Mouse (Mus musculus): Measurements from ENCODE around the gene Dcst1. TPM values are rescaled to one million over a fixed set of nuclear protein-coding genes. Genes with fewer than 3 reads are reported as not detected.
A peak's percentile ranks its signal among the peaks of the same experiment; 100 is the strongest.

The Dcst1 gene
- polyA plus RNA-seq, 1 experiment from 2014 or later, result 0.93 TPM

DNA sequence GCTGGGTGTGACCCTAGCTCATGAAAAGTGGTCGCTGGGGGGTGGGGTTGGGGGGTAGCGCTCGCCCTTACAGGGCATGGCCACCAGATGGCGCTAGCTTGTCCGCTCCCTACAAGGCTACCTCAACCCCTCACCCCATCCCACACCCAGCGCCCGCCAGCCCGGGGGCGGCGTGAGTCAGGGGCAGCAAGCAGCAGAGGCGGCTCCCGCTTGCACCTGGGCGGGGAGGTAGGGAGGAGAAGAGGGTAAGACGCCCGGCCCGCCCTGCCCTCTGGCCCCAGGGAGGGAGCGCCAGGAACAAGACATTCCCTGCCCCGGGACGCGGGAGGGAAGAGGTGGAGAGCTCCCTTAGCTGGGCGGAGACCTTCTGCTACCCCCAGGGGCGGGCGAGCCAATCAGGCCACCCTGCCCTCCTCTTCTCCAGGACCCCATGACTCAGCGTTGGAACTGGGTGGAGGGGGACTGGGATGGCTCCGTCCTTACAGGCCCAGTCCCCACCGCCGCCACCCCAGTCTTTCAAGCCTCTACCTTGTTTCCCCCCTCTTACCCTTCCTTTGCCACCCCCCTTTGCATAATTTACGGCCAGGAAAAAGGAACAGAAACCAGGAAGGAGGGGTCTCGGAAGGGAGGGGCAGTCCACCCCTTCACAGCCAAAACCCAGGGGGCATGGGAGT, 13.5 kb upstream of the Dcst1 start:
- H3K27me3 ChIP-seq, result no peaks in the 10 kb centered on the region
- peak overlapping the region; percentile 78 for H3K9ac ChIP-seq (replicated peaks)
- peaks cover 19% of the 10 kb centered on the region for H3K4me1 ChIP-seq (replicated peaks)
- peak; percentile 92 for ATAC-seq
- no peaks in the 10 kb centered on the region for H3K36me3 ChIP-seq
- H3K27ac ChIP-seq, result 0 out of 2 replicates have a peak overlapping the region, but pooled peaks have one; percentile 39
- H3K4me2 ChIP-seq (replicated peaks), result peak overlapping the region; percentile 84
- no peaks in the 10 kb centered on the region for H3K9me3 ChIP-seq
- H3K4me3 ChIP-seq (replicated peaks), result peak overlapping the region; percentile 57
- WGBS, result 1% methylated on average over 28 of the region's 29 CpGs

GRCm38 (mm10) chr3:89377831-89378230, 12.8 kb upstream of the Dcst1 start:
- no peaks in the 10 kb centered on the region for H3K9me3 ChIP-seq
- H3K4me1 ChIP-seq (replicated peaks), result peaks cover 19% of the 10 kb centered on the region
- 75% methylated on average over 4 of the region's 4 CpGs for WGBS
- ATAC-seq, result peak; percentile 44
- peak overlapping the region; percentile 84 for H3K4me2 ChIP-seq (replicated peaks)
- H3K36me3 ChIP-seq, result no peaks in the 10 kb centered on the region
- no peak overlapping the region; the same call in 1 of the 2 replicates for H3K4me3 ChIP-seq (replicated peaks)
- no peaks in the 10 kb centered on the region for H3K27me3 ChIP-seq
- peak overlapping the region; percentile 78; the same call in 1 of the 2 replicates for H3K9ac ChIP-seq (replicated peaks)
- H3K27ac ChIP-seq, result no peak overlapping the region

DNA sequence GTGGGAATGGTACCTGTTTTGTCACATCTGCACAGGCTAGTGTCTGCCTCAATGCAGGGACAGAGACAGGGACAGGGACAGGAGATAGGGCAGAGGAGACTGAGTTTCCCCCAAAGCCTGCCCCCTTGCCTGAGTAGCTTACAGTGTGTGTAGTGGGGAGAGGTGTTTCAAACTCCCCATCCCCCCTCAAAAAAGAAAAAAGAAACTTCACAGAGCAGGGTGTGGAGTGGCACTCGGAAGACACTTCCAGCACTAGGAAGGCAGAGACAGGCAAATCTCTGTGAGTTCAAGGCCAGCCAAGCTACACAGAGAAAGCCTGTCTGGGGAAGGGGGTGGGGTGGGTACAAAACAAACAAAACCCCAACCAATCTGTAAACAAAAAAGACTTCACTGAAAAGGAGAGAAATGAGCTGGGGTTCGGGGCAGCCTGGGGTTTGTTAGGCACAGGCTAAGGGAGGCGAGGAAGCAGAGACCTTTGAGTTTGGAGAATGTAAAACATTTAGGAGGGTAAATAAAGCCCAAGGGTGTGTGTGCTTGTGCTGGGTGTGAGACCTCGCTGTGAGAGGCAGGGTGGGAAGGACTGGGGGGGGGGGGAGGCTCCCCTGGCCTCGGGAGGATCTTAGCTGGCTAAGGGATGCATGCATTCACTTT, 8.7 kb upstream of the Dcst1 start:
- Histone ChIP-seq H3K4me1 (replicated peaks) (peaks cover 9% of the 10 kb centered on the region), H3K36me3 (no peaks in the 10 kb centered on the region), H3K4me2 (replicated peaks) (no peak overlapping the region), H3K27me3 (no peaks in the 10 kb centered on the region), H3K27ac (no peak overlapping the region), H3K9ac (replicated peaks) (no peak overlapping the region), H3K9me3 (no peaks in the 10 kb centered on the region), H3K4me3 (replicated peaks) (no peak overlapping the region)
- no peak for ATAC-seq
- WGBS, result 44% methylated on average over 5 of the region's 5 CpGs

GRCm38 (mm10) chr3:89367338-89367737, 2.3 kb upstream of the Dcst1 start:
- H3K4me1 ChIP-seq (replicated peaks), result 0 out of 2 replicates have a peak, but pooled peaks cover 4% of the 10 kb centered on the region
- no peaks in the 10 kb centered on the region for H3K9me3 ChIP-seq
- no peak overlapping the region for H3K27ac ChIP-seq
- H3K27me3 ChIP-seq, result no peaks in the 10 kb centered on the region
- no peak for ATAC-seq
- 67% methylated on average over 11 of the region's 11 CpGs for WGBS
- no peak overlapping the region for H3K9ac ChIP-seq (replicated peaks)
- H3K36me3 ChIP-seq, result no peaks in the 10 kb centered on the region
- H3K4me2 ChIP-seq (replicated peaks), result no peak overlapping the region
- no peak overlapping the region for H3K4me3 ChIP-seq (replicated peaks)

DNA sequence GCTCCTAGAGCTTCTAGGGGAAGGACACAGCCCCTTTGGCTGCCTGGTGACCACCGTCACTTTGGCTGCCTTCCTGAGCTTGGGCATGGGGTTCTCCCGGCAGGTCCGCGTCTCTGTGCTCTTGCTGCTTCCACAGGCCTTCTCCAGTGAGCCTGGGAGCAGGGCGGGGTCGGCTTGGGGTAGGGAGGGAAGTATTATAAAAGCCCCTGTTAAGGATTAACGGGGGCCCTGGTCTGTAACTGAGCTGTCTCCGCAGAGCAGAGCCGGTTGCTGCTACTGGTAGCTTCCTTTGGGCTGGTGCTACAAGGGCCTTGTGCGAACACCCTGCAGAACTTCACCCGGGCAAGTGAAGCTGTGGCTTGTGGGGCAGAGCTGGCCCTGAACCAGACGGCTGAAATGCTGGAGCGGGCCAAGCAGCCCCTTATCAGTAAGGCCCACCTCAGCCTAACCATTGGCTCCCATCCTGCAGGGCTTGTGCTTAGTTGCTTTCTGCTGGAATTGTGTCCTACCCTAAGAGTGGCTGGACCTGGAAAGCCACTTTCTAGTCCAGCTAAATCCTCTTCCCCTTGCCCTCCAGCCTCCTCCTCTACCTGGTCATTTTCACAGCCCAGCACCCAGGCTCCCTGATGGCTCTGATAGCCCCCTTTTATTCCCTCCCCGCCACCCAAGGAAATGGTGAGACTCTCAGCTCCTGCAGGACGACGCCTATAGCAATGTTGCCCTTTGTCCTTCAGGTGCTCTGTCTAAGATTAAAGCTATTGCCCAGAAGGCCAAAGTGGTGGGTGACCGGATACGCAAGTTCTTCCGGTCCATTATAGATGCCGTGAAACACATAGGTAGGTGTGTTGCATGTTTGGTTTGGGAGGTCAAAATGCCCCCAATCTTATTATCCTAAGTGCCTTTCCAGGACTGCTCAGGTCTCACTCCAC, 697 bp upstream of the Dcst1 start:
- Histone ChIP-seq H3K9ac (replicated peaks) (no peak overlapping the region), H3K27me3 (no peaks in the 10 kb centered on the region), H3K4me1 (replicated peaks) (0 out of 2 replicates have a peak, but pooled peaks cover 4% of the 10 kb centered on the region), H3K4me2 (replicated peaks) (no peak overlapping the region), H3K4me3 (replicated peaks) (no peak overlapping the region), H3K36me3 (no peaks in the 10 kb centered on the region), H3K9me3 (no peaks in the 10 kb centered on the region), H3K27ac (no peak overlapping the region)
- no peak for ATAC-seq
- WGBS, result 79% methylated on average over 20 of the region's 20 CpGs

- Histone ChIP-seq H3K4me2 (replicated peaks) (no peak overlapping the region), H3K27ac (no peak overlapping the region), H3K36me3 (no peaks in the 10 kb centered on the region), H3K9ac (replicated peaks) (no peak overlapping the region), H3K4me1 (replicated peaks) (0 out of 2 replicates have a peak, but pooled peaks cover 4% of the 10 kb centered on the region), H3K4me3 (replicated peaks) (no peak overlapping the region), H3K27me3 (no peaks in the 10 kb centered on the region), H3K9me3 (no peaks in the 10 kb centered on the region)
- ATAC-seq, result no peak
- WGBS, result 58% methylated on average over 8 of the region's 8 CpGs
These were observed 422 bp downstream of the Dcst1 start for GRCm38 (mm10) chr3:89364631-89365030.

- no peak within 1 kb of the TSS for H3K4me3 ChIP-seq (replicated peaks)
- 86% methylated on average over 7 of the region's 7 CpGs for WGBS
- H3K27me3 ChIP-seq, result peaks cover 4% of the 10 kb centered on the region; the same call in 1 of the 2 replicates
- no peaks in the 10 kb centered on the region for H3K9me3 ChIP-seq
- H3K4me2 ChIP-seq (replicated peaks), result no peak within 1 kb of the TSS
- 0 out of 2 replicates have a peak, but pooled peaks cover 4% of the 10 kb centered on the region for H3K4me1 ChIP-seq (replicated peaks)
- no peak for ATAC-seq
- H3K27ac ChIP-seq, result no peak within 1 kb of the TSS
- H3K36me3 ChIP-seq, result no peaks in the 10 kb centered on the region
- no peak within 1 kb of the TSS for H3K9ac ChIP-seq (replicated peaks)
These were observed 3.4 kb downstream of the Dcst1 start, which contains the start of gene Dcst2 for GRCm38 (mm10) chr3:89361675-89362074. TSS of gene Dcst2 (plus strand) at chr3:89361975.

GRCm38 (mm10) chr3:89360237-89360636, 4.8 kb downstream of the Dcst1 start:
- no peak overlapping the region for H3K4me3 ChIP-seq (replicated peaks)
- H3K27ac ChIP-seq, result no peak overlapping the region
- H3K27me3 ChIP-seq, result peaks cover 12% of the 10 kb centered on the region
- 84% methylated on average over 3 of the region's 3 CpGs for WGBS
- no peak overlapping the region for H3K4me2 ChIP-seq (replicated peaks)
- H3K9ac ChIP-seq (replicated peaks), result no peak overlapping the region
- 0 out of 2 replicates have a peak, but pooled peaks cover 4% of the 10 kb centered on the region for H3K4me1 ChIP-seq (replicated peaks)
- no peak for ATAC-seq
- no peaks in the 10 kb centered on the region for H3K9me3 ChIP-seq
- H3K36me3 ChIP-seq, result no peaks in the 10 kb centered on the region

- Histone ChIP-seq H3K9me3 (no peaks in the 10 kb centered on the region), H3K36me3 (no peaks in the 10 kb centered on the region), H3K4me3 (replicated peaks) (no peak overlapping the region), H3K4me1 (replicated peaks) (0 out of 2 replicates have a peak, but pooled peaks cover under 1% of the 10 kb centered on the region), H3K4me2 (replicated peaks) (no peak overlapping the region), H3K27ac (no peak overlapping the region), H3K9ac (replicated peaks) (no peak overlapping the region), H3K27me3 (peaks cover 13% of the 10 kb centered on the region)
- 73% methylated on average over 6 of the region's 6 CpGs for WGBS
- ATAC-seq, result no peak
These were observed 5.4 kb downstream of the Dcst1 start for GRCm38 (mm10) chr3:89359630-89360029.

DNA sequence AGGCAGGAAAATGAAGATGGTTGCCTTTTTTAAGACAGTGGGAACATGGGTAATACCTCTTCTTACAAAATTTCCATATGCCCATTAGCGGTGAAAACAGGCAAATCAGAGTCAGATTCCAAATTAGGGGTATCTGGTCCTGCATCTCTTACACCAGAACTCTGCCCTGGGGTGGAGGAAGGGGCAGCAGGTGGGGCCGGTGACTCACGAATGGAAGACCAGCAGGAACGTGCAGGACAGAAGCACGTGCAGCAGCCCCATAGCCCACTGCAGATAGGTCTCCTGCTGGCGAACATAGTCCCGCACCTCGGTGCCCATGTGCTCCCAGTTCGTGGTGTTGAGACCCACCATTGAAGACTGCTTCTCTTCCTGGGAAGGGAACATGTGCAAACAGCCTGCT, 9.0 kb downstream of the Dcst1 start:
- Histone ChIP-seq H3K27ac (no peak overlapping the region), H3K9ac (replicated peaks) (no peak overlapping the region), H3K4me2 (replicated peaks) (no peak overlapping the region), H3K4me1 (replicated peaks) (no peaks in the 10 kb centered on the region; the same call in 1 of the 2 replicates), H3K4me3 (replicated peaks) (no peak overlapping the region), H3K27me3 (peaks cover 39% of the 10 kb centered on the region), H3K9me3 (no peaks in the 10 kb centered on the region), H3K36me3 (no peaks in the 10 kb centered on the region)
- no peak for ATAC-seq
- 77% methylated on average over 9 of the region's 9 CpGs for WGBS

GRCm38 (mm10) chr3:89355512-89355902, 9.5 kb downstream of the Dcst1 start:
- no peak overlapping the region for H3K9ac ChIP-seq (replicated peaks)
- H3K27me3 ChIP-seq, result peaks cover 42% of the 10 kb centered on the region
- WGBS, result 85% methylated on average over 6 of the region's 6 CpGs
- no peak overlapping the region for H3K4me3 ChIP-seq (replicated peaks)
- H3K4me2 ChIP-seq (replicated peaks), result no peak overlapping the region
- H3K36me3 ChIP-seq, result no peaks in the 10 kb centered on the region
- no peaks in the 10 kb centered on the region for H3K9me3 ChIP-seq
- peaks cover 4% of the 10 kb centered on the region for H3K4me1 ChIP-seq (replicated peaks)
- no peak overlapping the region for H3K27ac ChIP-seq
- no peak for ATAC-seq

All from midbrain, embryonic 13.5 days (tissue).